Mouse (Mus musculus) brain, embryonic 18.5 days (tissue): ENCODE measurements around the gene Gm13420.

ENCODE experiments used
- DNase-seq: peaks from one replicate; pipeline ENCODE4 v3.0.0-alpha.2; 2012; ENCODE audit warnings: low read depth, low spot score

The Gm13420 gene

GRCm38 (mm10) chr2:29702189-29702588 lies 49.3 kb downstream of the Gm13420 start:
- DNase-seq, result no peak

GRCm38 (mm10) chr2:29701393-29701792 lies 50.1 kb downstream of the Gm13420 start:
- DNase-seq, result no peak

GRCm38 (mm10) chr2:29700898-29701297 lies 50.6 kb downstream of the Gm13420 start:
- DNase-seq, result no peak

- DNase-seq, result no peak
Observed at GRCm38 (mm10) chr2:29698421-29699290, 52.8 kb downstream of the Gm13420 start.

- no peak for DNase-seq
Observed at GRCm38 (mm10) chr2:29696207-29696800, 55.2 kb downstream of the Gm13420 start.
